Mouse (Mus musculus) T-cell, adult 2 months (primary cell): ENCODE measurements around the gene Sag.

ENCODE experiments used
- DNase-seq: peaks from one replicate; pipeline ENCODE4 v3.0.0; 2022; ENCODE audit warnings: low spot score

The Sag gene

GRCm38 (mm10) chr1:87854411-87854810 is 50.9 kb downstream of the Sag start:
- DNase-seq = no peak

- DNase-seq = no peak
These were observed 51.4 kb downstream of the Sag start for GRCm38 (mm10) chr1:87854851-87855251.

GRCm38 (mm10) chr1:87855522-87855921 is 52.0 kb downstream of the Sag start:
- no peak for DNase-seq

- DNase-seq = no peak
These were observed 53.3 kb downstream of the Sag start for GRCm38 (mm10) chr1:87856823-87857222.

GRCm38 (mm10) chr1:87858031-87858430 is 54.6 kb downstream of the Sag start:
- DNase-seq = no peak

- DNase-seq = no peak
These were observed 55.0 kb downstream of the Sag start for GRCm38 (mm10) chr1:87858529-87858928.

- DNase-seq = no peak
These were observed 60.1 kb downstream of the Sag start for GRCm38 (mm10) chr1:87863602-87864001.

GRCm38 (mm10) chr1:87864889-87865288 is 61.4 kb downstream of the Sag start:
- DNase-seq = no peak

- DNase-seq = peak; percentile 42
These were observed 63.2 kb downstream of the Sag start for GRCm38 (mm10) chr1:87866672-87867071.

GRCm38 (mm10) chr1:87871546-87871945 is 68.1 kb downstream of the Sag start:
- DNase-seq = no peak

- DNase-seq = no peak
These were observed 69.6 kb downstream of the Sag start for GRCm38 (mm10) chr1:87873081-87873480.

GRCm38 (mm10) chr1:87876065-87876464 is 72.6 kb downstream of the Sag start:
- peak; percentile 58 for DNase-seq

- DNase-seq = peak; percentile 18
These were observed 74.2 kb downstream of the Sag start for GRCm38 (mm10) chr1:87877552-87878283.

- DNase-seq = no peak
These were observed 75.6 kb downstream of the Sag start for GRCm38 (mm10) chr1:87879034-87879433.

GRCm38 (mm10) chr1:87879494-87880325 is 76.2 kb downstream of the Sag start:
- no peak for DNase-seq

- no peak for DNase-seq
These were observed 76.8 kb downstream of the Sag start for GRCm38 (mm10) chr1:87880326-87880627.

GRCm38 (mm10) chr1:87880856-87881255 is 77.4 kb downstream of the Sag start:
- DNase-seq = no peak

- DNase-seq = no peak
These were observed 78.2 kb downstream of the Sag start for GRCm38 (mm10) chr1:87881726-87882125.

GRCm38 (mm10) chr1:87882554-87882953 is 79.1 kb downstream of the Sag start:
- no peak for DNase-seq

- DNase-seq = peak; percentile 37
These were observed 87.5 kb downstream of the Sag start for GRCm38 (mm10) chr1:87890960-87891359.

GRCm38 (mm10) chr1:87891634-87892033 is 88.2 kb downstream of the Sag start:
- no peak for DNase-seq

- no peak for DNase-seq
These were observed 89.0 kb downstream of the Sag start for GRCm38 (mm10) chr1:87892499-87892898.

- DNase-seq = no peak
These were observed 89.9 kb downstream of the Sag start for GRCm38 (mm10) chr1:87893414-87893813.
